Mouse (Mus musculus): ENCODE data around the gene Plxdc1.

The Plxdc1 gene

DNA sequence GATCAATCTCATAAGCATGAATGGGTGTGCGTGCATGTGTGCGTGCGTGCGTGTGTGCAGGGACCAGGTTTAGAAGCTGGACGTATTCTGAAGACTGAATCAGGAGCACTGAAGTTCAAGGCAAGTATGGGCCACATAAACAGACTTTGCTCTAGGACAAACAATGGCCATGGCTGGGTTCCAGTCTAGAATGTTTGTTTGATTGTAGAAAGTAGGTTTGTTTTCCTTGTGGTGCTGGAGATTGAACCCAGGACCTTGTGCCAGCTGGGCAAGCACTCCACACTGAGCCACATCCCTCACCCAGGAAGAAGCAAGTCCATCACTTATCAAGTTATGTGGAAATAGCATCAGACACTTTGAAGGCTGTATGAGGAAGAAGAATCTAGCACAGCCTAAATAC, 29.9 kb upstream of the Plxdc1 start:
- DNase-seq: no peak

DNA sequence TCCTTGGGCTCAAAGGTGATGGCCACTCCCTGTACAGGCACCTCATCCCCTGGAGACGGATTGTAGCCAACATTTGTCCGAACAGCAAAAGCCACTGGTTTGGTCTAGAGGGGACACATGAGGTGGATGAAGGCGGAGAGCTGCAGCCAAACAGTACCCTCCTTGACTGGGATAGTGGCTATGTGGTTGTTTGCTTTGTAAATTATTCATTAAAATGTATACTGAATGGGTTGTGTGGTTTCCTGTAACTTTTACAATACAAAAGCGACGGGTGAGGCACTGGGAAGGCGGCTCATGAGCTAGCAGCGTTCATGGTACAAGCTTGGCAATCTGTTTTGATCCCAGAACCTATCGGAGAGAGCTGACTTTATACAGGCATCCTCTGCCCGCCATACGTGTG, 26.6 kb upstream of the Plxdc1 start:
- DNase-seq: no peak

DNA sequence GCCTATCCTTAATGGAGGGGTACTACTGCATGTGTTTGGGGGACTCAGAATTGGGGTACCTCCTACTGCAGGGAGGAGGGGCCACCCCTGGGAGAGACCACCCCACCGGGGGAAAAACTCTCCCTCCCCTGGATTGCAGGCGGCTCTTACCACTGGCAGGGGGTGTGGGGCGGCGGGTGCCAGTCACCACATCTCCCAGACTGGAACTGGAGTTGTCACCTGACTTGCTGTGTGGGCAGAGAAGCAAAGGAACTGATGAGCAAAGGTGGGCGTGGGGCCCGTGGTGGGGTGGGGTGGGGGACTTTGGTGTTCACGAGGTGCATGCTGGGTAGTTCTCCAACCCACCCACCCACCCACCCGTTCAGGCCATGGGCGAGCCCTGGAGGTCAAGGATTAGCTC, 25.5 kb upstream of the Plxdc1 start:
- no peak for DNase-seq

- no peak for DNase-seq
Observed at GRCm38 (mm10) chr11:98008087-98008486, 21.8 kb upstream of the Plxdc1 start.

- peak in 1 of 2 experiments; percentile 48 for DNase-seq
Observed at GRCm38 (mm10) chr11:98005686-98006085, 19.4 kb upstream of the Plxdc1 start.

DNA sequence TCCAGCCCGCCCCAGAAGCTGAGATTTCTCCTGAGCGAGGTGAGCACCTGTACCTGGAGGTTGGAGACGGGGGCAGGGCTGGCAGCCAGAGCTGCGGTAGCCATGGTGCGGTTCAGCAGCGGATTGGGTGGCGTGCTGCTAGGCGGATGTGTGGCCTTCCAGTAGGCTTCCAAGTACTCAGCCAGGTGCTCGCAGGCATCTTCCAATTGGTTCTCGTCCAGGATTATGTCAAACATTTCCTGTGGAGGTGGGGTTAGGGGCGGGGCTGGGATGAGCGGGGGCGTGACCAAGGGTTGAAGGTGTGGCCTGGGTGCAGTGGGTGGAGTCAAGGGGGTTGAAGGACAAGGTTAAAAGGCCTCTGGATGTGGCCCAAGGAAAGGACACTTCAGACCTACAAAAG, 18.8 kb upstream of the Plxdc1 start:
- peak in 1 of 2 experiments; percentile 73 for DNase-seq

DNA sequence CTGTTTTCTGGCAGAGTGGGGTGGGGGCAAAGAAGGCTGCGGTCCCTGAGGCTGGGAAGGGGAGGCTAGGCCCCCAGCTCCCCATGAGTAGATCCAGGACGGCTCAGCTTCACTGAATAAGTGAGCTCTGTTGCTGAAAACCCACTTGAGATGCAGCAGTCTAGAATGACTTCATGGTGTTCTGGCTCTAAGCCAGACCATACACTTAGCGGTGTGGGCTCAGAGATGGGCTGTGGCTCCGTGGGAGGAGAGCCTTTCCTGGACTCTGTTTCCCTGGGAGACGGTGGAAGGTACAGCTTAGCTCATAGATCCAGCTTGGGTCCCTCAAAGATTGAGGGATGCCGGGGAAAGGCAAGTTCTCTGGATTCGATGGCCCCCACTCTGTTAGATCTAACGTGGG, 17.9 kb upstream of the Plxdc1 start:
- DNase-seq: no peak

GRCm38 (mm10) chr11:98003171-98003671, 17.0 kb upstream of the Plxdc1 start:
- peak in 1 of 2 experiments; percentile 61 for DNase-seq

DNA sequence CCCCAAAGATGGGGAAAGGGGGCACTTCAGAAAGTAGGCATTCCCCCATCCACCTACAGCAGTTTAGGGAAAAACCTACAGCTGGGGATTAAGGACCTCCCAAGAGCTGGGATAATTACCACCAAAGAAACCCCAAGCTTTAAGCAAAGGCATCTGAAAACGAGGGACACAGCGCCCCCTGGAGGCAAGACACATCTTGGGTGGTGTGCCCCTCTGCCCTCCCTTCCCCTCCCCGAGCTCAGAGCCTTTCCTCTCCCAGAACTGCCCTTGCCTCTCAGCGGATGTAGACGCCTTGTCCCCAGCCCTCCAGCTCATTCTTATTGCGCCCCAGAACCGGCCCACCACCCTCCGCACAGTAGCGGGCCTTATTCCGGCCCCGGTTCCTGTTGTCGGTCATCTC, 16.4 kb upstream of the Plxdc1 start:
- peak; percentile 84 to 90 for DNase-seq

DNA sequence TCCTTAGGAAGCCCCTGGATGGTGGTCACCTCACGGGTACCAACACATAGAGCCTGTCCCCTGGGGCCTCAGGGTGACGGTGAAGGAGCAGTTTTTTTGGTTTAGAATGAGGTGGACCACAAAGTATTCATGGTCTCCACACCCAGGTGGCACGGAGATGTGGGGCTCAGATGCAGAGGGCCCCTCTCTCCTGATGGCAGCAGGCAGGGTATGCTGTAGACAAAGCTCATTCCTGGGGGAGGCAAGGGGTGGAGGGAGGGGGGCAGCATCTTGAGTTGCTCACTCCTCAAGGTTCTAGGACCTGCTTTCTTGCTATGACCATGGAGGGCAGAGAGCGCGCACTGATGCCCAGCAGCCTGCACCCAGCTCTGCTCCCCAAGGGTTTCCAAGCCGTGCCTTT, 15.7 kb upstream of the Plxdc1 start:
- DNase-seq: no peak

GRCm38 (mm10) chr11:98001351-98001824, 15.1 kb upstream of the Plxdc1 start:
- peak in 1 of 2 experiments; percentile 37 for DNase-seq

DNA sequence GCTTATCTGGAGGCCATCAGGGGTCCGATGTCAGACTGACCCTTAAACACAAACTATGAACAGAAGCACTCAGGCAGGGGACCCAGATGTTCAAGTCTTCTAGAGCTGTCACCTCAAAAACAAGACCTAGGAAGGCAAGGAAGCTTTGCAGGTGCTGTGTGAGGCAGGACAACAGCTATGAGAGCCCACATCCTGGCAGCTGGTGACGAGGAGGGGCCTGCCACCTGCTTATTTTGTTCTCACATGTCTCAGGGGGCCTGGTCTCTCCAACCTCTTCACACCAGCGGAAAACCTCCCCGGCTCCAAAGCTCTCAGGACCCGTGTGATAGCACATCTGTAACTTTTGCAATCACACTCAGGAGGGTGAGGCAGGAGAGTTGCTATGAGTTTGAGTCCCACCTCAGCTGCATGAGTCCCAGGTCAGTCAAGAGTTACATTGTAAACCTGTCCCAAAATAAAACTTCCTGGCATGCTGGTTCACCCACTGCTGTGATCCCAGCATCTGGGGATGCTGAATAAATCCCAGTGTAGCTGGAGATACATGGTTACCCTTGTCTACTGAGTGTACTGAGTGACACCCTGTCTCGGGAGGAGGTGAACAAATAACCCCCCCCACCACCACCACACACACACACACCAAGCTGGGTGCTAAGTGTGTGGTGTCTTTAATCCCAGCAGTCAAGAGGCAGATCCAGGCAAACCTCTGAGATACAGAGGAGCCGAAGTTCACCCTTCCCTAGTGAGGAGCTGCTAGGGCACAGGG, 14.3 kb upstream of the Plxdc1 start:
- peak in 1 of 2 experiments; percentile 54 for DNase-seq

DNA sequence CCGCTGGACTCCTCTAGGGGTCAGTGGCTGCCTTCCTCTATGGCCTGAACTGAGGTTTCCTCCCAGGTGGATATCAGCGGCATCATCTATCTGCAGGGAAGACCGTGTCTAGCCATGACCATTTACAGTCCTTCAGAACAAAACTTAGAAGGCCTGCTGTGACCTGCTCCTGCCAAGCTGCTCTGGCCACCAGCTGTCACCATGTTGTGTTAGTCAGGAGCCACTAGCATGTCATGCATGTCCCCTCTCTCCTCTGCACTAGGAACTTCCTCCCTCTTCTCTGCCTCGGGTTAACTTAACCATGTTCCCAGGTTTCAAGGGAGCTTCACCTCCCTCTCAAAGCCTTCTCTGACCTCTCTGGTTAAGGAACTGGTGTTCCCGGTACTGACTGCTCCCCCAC, 13.5 kb upstream of the Plxdc1 start:
- DNase-seq: no peak

DNA sequence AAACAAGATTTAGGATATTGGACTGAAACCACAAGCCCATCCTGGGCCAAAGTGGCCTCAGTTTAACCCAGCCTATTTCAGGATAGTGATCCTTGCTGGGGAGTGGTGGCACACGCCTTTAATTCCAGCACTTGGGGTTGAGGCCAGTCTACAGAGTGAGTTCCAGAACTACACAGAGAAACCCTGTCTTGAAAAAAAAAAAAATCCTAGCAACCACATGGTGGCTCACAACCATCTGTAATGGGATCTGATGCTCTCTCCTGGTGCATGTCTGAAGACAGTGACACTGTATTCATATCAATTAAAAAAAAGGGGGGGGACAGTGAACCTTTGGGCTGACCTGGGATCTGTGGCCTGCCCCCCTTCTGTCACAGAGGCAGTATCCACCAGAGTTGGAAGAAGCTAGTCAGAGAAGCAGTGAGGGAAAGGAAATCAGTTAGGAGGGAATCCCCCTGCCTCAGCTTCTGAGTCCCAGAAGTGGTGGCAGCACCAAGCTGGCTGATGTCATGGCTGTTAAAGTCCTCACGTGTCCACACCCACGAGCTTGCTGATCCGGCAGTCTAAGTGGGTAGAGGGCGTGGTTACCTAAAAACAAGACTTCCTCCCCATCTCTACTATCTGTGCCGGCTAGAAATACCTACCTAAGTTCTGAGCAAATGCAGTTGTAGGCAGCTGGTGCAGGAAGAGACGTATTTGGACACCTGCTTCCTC, 12.8 kb upstream of the Plxdc1 start:
- DNase-seq: peak in 1 of 2 experiments; percentile 33

DNA sequence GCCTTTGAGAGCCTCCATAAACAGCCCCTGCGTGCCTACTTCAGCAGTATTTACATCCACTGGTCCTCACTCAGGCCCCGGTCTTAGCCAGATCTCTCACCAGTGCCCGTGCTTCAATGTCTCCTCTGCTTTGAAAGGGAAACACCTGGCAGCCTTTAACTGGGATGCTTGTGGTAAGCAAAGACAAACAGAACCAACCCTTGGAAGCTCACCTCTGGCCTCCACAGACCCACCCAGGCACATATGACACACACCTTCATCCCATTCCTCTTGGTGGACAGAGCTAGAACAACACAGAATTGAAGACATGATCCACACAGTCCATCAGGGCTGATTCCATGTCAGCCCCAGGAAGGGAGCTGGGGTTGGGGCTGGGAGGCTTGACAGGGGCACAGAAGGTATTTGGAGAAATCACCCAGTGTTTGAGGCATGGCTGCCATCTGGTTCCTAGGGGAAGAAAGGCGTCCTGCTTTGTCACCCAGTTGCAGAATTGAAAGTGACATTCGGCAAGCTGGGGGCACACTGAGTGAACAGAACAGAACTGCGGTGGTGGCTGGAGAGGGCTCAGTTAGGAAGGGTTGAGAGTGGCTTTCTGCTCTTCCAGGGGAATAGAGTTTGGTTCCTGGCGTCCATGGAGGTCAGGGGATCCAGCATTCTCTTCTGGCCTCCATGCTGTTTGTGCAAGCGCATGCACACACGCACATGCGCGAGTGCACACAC, 12.0 kb upstream of the Plxdc1 start:
- no peak for DNase-seq

DNA sequence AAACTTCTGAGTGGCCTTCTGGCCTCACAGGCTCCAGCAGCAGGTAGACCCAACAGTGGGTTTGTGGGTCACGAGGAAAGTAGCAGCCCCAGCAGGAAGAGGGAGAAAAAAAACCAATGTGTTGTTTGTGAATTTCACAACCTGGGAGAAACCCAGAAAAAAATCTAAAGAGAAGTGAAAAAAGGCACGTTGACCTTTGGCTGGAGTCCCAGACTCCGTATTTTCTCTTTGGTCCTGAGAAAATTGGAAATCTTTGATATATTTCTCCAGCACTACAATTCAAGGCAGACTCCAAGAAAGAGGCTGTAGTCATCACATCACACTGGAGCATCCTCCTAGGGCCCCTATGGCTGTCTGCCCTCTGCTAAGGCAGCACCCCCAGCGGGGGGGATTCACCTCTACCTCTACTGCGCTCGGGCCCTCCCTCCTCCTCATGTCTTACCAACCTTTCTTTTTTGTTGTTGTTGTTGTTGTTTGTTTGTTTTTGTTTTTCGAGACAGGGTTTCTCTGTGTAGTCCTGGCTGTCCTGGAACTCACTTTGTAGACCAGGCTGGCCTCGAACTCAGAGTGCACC, 11.2 kb upstream of the Plxdc1 start:
- DNase-seq: no peak

DNA sequence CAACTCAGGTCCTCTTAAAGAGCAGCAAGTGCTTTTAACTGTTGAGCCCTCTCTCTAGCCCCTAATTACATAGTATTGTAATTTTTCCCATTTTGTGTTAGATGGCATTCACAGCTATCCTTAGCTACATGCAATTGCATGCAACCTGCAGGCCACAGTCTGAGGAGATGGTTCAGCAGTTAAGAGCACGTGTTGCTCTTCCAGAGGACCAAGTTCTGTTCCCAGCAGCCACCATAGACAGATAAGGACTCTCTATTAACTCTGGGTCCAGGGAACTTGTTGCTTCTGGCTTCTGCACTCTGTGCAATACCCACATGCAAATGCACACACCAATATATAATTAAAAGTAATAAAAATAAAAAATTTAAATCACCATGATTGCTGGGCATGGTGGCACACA, 10.4 kb upstream of the Plxdc1 start:
- no peak for DNase-seq

- peak; percentile 75 to 79 for DNase-seq
Observed at GRCm38 (mm10) chr11:97995564-97996288, 9.5 kb upstream of the Plxdc1 start, which contains the start of gene Arl5c. Arl5c (minus strand) TSS chr11:97996181.

- peak; percentile 79 to 88 for DNase-seq
Observed at GRCm38 (mm10) chr11:97994539-97995100, 8.4 kb upstream of the Plxdc1 start.

DNA sequence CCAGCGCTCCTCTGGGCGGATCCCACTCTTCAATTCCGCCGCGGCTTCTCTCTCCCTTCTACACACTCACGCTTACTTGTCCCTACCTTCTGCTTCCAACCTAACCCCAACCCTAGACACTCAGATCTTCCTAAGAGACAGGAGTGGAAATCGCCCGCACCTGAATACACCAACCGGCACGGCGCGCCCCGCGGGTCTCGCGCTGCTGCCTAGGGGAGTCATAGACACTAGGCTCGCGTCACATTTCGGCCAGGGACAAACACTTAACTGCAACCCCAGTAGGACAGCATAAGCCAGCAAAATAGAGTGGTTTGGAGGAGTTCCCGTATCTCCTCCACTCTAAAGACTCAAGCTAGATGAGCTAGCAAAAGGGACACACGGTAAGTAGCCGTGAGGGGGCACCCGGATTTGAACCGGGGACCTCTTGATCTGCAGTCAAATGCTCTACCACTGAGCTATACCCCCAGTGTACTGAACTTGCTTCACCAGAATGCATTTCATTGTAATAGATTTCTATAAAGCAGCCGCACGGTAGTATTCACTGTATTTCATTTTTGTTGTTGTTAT, 2.4 kb upstream of the Plxdc1 start:
- DNase-seq: peak; percentile 88 to 89

Data from lung, postnatal 4 days (tissue).